Mouse (Mus musculus) CD4-positive, CD25-positive, alpha-beta regulatory T cell (primary cell): ENCODE data around the gene Tmprss13. TPM values are rescaled to one million over a fixed set of nuclear protein-coding genes. Genes with fewer than 3 reads are reported as not detected.

Experiments
- polyA plus RNA-seq: library from polyadenylated mRNA; unstranded; fragments of 100-300 nt; shearing (Covaris generic); gene quantifications from one replicate; pipeline ENCODE4 v1.2.1, GENCODE M21; 2017

Tmprss13 gene
- polyA plus RNA-seq: 0.53 TPM

DNA sequence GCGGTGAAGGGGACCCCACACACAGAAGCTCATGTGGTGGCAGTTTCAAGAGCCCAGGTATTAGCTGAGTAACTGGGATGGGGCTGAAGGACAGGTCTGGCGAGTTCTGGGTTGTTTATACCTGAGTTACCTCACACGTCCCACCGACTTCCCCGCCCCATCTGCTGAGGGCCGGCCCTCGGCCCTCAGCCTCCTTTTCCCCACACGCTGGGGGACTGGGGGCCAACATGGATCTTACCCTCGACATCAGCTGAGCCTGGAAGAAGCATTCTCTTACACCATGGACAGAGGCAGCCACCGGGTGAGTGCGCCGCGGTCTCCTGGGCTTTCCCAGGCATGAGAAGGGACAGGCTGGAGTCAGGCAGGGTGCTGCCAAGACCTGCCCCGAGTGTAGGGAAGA, at the start of gene Tmprss13:
TSS of gene Tmprss13 (plus strand) at position 246 of the 400 bp plus-strand sequence.

DNA sequence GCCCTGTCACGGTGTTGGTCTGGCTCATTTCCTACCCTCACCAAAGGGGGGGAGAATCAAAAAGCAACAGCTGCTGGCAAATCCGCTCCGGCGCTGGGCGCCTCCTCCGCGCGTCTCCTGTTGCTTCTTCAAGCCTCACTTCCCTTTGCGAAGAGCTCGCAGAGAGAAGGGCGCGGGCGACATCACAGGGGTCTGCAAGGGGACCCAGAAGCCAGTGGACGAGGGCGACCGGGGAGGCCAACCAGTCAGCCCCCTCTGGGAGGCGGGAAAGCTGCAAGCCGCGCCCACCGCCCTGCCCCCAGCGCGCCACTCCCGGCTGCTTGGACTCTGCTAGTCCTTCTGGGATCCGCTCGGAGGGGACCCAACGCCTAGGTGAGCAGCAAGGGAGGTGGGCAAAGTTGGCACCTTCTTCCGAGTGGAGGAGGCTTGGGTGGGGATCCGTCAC, 51.2 kb downstream of the Tmprss13 start, which contains the start of gene Fxyd6:
TSS of gene Fxyd6 (plus strand) at position 69 of the 445 bp plus-strand sequence.

Other genes starting within 250 kb of the Tmprss13 start
- gene Jaml, start 239.9 kb upstream of the Tmprss13 start, polyA plus RNA-seq: 8.0 TPM
- gene Scn2b, start 201.3 kb upstream of the Tmprss13 start, polyA plus RNA-seq: 0.12 TPM
- 0.14 TPM for gene Scn4b, start 180.7 kb upstream of the Tmprss13 start, polyA plus RNA-seq
- gene BC049352, start 137.1 kb upstream of the Tmprss13 start, polyA plus RNA-seq: 1.2 TPM
- gene Tmprss4, start 115.0 kb upstream of the Tmprss13 start, polyA plus RNA-seq: not detected
- 65.2 TPM for gene Il10ra, start 50.0 kb upstream of the Tmprss13 start, polyA plus RNA-seq
- gene Fxyd6, start 51.1 kb downstream of the Tmprss13 start, polyA plus RNA-seq: not detected
- gene Fxyd2, start 80.6 kb downstream of the Tmprss13 start, polyA plus RNA-seq: not detected
- gene Dscaml1, start 107.5 kb downstream of the Tmprss13 start, polyA plus RNA-seq: 0.18 TPM